Mouse (Mus musculus): ENCODE data around the gene Col4a1. TPM values are rescaled to one million over a fixed set of nuclear protein-coding genes. Genes with fewer than 3 reads are reported as not detected.

Col4a1 gene
- polyA plus RNA-seq, 1 experiment = 0.24 TPM

DNA sequence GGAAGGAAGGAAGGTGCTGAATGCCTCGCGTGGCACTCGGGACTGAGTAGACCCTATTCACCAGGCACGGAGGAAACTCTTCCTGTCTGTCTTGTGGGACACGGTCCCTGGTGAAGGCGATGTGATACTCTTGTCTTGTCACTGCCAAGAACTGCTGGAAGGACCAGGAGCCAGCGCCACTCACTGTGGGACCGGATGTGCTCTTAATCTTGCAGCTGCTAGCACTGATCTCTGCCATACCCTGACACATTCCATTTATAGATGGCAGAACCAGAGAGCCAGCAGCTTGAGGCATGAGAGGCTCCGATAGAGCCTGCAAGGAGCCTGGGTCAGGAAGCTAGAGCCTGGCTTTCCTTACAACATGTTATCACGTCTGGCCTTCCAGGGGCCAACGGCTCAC, 36.0 kb upstream of the Col4a1 start:
- Histone ChIP-seq H3K9me3 (ENCODE audit: control insufficient read depth, low read length) (no peaks in the 10 kb centered on the region), H3K36me3 (ENCODE audit: control insufficient read depth) (no peaks in the 10 kb centered on the region), H3K4me3 (replicated peaks) (no peak overlapping the region), H3K4me1 (ENCODE audit: control insufficient read depth) (no peaks in the 10 kb centered on the region), H3K27me3 (ENCODE audit: control insufficient read depth) (no peaks in the 10 kb centered on the region)
- TF ChIP-seq TAL1 (IDR thresholded peaks at IDR 0.05; ENCODE audit: low read length) (no peak), GATA1 (IDR thresholded peaks at IDR 0.05; ENCODE audit: low read length) (no peak)

DNA sequence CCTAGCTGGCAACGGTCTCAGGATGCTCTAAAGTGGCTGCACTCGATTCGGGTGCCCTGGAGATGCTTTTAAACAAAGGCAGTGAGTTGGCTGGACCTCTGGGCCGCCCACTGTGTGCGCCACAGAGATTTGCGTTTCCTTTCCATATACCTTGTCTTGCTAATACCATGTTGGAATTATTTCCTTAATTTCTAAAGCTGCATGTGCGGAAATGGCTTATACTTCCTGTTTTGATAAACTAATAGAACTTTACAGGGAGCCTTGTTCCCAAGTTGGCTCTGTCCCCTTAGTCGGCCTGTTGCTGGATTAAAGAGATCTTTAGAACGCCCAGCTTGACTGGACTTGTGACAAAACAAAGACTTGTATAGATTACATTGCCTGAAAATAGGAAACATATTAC, 35.1 kb upstream of the Col4a1 start:
- H3K36me3 ChIP-seq (ENCODE audit: control insufficient read depth) = no peaks in the 10 kb centered on the region
- no peak overlapping the region for H3K4me3 ChIP-seq (replicated peaks)
- no peaks in the 10 kb centered on the region for H3K9me3 ChIP-seq (ENCODE audit: control insufficient read depth, low read length)
- H3K4me1 ChIP-seq (ENCODE audit: control insufficient read depth) = no peaks in the 10 kb centered on the region
- TF ChIP-seq GATA1 (IDR thresholded peaks at IDR 0.05; ENCODE audit: low read length) = no peak
- no peak for TF ChIP-seq TAL1 (IDR thresholded peaks at IDR 0.05; ENCODE audit: low read length)
- H3K27me3 ChIP-seq (ENCODE audit: control insufficient read depth) = no peaks in the 10 kb centered on the region

DNA sequence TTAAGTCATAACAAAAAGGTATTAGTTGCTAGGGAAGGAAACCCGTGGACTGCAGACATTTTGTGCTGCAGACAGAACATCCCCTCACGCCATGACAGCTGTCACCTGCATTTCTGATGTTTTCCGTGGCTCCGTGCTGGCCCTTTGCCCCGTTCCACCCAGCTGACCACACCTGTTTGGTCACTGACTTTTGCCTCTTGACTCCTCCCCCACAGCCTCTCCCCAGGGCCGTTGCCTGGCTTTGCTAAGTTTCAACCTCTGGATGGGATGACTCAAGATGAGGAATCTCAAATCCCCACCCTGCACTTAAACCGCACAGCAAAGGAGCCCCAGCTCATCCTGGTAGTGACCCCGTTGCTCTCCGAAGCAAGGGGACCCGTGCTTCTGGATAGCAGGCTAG, 33.6 kb upstream of the Col4a1 start:
- no peaks in the 10 kb centered on the region for H3K27me3 ChIP-seq (ENCODE audit: control insufficient read depth)
- no peaks in the 10 kb centered on the region for H3K9me3 ChIP-seq (ENCODE audit: control insufficient read depth, low read length)
- no peaks in the 10 kb centered on the region for H3K4me1 ChIP-seq (ENCODE audit: control insufficient read depth)

DNA sequence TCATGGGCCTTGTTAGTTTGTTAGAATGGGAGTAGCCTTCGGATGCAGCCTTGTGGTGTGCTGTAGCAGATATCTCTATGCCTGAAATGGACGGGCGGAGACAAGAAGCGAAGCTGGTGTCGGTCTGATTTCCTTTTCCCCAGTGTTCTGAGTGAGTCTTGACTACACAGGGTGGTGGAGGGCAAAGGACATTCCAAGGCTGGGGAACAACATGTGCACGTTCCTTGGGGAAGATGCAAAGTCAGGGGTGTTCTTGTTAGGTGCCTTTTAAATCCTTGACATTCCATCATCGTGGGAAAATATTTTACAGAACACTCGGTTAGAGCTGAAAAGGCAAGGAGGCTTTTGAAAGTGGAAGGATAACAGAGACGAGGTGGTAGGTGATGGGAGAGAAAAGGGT, 31.8 kb upstream of the Col4a1 start:
- TF ChIP-seq GATA1 (IDR thresholded peaks at IDR 0.05; ENCODE audit: low read length) = no peak
- no peak for TF ChIP-seq TAL1 (IDR thresholded peaks at IDR 0.05; ENCODE audit: low read length)
- no peaks in the 10 kb centered on the region for H3K27me3 ChIP-seq (ENCODE audit: control insufficient read depth)
- H3K9me3 ChIP-seq (ENCODE audit: control insufficient read depth, low read length) = no peaks in the 10 kb centered on the region
- H3K4me1 ChIP-seq (ENCODE audit: control insufficient read depth) = no peaks in the 10 kb centered on the region
- H3K4me3 ChIP-seq (replicated peaks) = no peak overlapping the region
- H3K36me3 ChIP-seq (ENCODE audit: control insufficient read depth) = no peaks in the 10 kb centered on the region

More for the DNA sequence above, 33.6 kb upstream of the Col4a1 start:
- H3K36me3 ChIP-seq (ENCODE audit: control insufficient read depth) = no peaks in the 10 kb centered on the region
- no peak overlapping the region for H3K4me3 ChIP-seq (replicated peaks)
- TF ChIP-seq GATA1 (IDR thresholded peaks at IDR 0.05; ENCODE audit: low read length) (no peak), TAL1 (IDR thresholded peaks at IDR 0.05; ENCODE audit: low read length) (no peak)

DNA sequence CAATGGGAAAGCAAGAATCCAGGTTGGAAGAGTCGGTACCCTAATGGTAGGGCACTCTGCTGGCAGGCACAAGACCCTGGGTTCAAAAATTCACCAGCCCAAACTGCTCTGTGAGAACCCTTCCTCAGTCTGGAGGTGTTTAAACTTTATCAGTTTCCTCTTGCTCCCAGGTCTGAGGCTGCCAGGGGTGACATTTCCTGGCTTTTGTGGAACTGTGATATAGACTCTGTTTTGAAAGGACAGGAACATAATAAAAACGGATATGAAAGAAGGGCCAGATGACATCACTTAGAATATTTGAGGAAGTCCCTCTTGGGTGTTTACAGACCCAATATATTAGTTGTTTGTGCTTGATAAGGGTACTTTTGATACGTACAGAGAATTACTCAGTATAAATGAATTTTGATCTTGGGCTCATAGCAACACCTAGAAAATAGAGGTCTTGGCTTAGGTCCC, 28.5 kb upstream of the Col4a1 start:
- H3K27me3 ChIP-seq (ENCODE audit: control insufficient read depth) = no peaks in the 10 kb centered on the region
- TF ChIP-seq TAL1 (IDR thresholded peaks at IDR 0.05; ENCODE audit: low read length) (no peak), GATA1 (IDR thresholded peaks at IDR 0.05; ENCODE audit: low read length) (no peak)

DNA sequence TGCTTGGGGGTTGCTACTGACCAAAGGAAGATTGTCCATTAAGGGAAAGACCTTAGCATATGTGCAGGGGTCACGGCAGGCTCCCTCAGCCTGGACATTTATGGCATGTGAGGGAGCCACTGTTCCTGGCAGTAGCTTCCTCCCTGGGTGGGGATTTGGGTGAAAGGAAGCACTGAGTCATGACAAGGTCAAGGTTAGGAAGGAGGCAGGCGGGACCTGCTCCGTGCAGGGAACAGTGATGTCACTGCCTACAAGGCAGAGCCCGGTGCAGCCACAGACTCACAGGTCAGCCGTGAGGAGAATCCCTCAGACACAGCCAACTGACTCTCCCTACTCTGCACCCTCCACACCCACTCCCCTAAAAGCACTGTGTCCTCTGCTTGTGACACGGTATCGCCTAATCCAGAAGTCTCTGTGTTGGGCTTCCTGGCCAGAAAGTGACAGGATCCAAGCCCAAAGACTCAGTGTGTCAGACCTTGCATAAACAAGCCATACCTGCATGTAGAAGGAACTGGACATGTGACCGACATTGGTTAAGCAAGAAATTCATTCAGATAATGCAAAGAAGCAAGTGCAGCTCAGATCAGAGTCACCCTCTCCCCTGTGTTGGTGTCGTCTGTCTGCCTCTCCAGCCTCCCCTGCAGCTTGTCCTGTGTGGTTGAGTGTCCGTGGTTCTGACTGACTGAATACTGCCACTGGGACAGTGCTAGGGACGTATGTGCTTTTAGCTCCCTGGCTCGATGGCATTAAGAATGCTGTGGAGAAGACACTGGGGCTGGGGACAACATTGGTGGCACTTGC, 27.9 kb upstream of the Col4a1 start:
- TF ChIP-seq GATA1 (IDR thresholded peaks at IDR 0.05; ENCODE audit: low read length) (no peak), TAL1 (IDR thresholded peaks at IDR 0.05; ENCODE audit: low read length) (no peak)
- no peaks in the 10 kb centered on the region for H3K36me3 ChIP-seq (ENCODE audit: control insufficient read depth)
- no peaks in the 10 kb centered on the region for H3K9me3 ChIP-seq (ENCODE audit: control insufficient read depth, low read length)
- no peaks in the 10 kb centered on the region for H3K27me3 ChIP-seq (ENCODE audit: control insufficient read depth)
- no peaks in the 10 kb centered on the region for H3K4me1 ChIP-seq (ENCODE audit: control insufficient read depth)
- no peak overlapping the region for H3K4me3 ChIP-seq (replicated peaks)

More for the DNA sequence above, 28.5 kb upstream of the Col4a1 start:
- Histone ChIP-seq H3K9me3 (ENCODE audit: control insufficient read depth, low read length) (no peaks in the 10 kb centered on the region), H3K36me3 (ENCODE audit: control insufficient read depth) (no peaks in the 10 kb centered on the region), H3K4me1 (ENCODE audit: control insufficient read depth) (no peaks in the 10 kb centered on the region), H3K4me3 (replicated peaks) (no peak overlapping the region)

DNA sequence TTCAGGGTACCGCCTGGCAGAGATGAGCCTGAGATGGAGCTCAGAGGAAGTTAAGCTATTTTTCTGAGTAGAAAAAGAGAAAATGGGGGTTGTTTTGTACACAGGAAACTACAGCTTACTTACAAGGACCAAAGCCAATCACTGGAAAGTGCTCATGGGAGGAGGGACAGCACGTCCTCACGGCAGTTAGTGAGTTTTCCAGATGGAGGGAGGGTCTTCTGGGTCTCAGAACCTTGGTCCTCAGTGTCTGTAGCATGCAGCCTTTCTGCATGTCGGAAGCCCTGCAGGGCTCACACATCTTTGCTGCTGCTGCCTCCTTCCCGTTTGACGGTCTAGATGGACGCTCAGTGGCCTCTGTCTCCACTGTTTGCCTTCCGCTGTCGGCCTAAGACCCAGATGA, 25.9 kb upstream of the Col4a1 start:
- no peaks in the 10 kb centered on the region for H3K4me1 ChIP-seq (ENCODE audit: control insufficient read depth)
- no peak overlapping the region for H3K4me3 ChIP-seq (replicated peaks)
- no peak for TF ChIP-seq TAL1 (IDR thresholded peaks at IDR 0.05; ENCODE audit: low read length)
- no peak for TF ChIP-seq GATA1 (IDR thresholded peaks at IDR 0.05; ENCODE audit: low read length)
- H3K27me3 ChIP-seq (ENCODE audit: control insufficient read depth) = no peaks in the 10 kb centered on the region
- H3K9me3 ChIP-seq (ENCODE audit: control insufficient read depth, low read length) = no peaks in the 10 kb centered on the region
- no peaks in the 10 kb centered on the region for H3K36me3 ChIP-seq (ENCODE audit: control insufficient read depth)

DNA sequence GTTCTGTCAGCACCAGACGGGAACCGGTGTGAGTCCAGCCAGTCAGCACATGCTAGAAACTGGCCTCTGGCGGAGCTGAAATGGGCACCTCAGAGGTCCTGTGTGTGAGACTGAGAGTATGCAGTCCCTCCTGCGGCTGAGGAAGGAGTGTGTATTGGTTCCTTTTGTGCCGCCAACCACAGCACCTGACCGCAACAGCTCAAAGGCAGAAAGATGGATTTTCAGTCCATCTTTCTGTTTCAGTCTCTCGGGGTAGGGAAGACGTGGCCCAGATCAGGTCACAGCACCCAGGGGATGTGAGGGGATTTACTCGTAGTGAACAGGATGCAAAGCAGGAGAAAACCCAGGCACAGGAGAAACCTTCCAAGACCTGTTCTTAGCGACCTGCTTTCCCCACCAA, 25.0 kb upstream of the Col4a1 start:
- no peaks in the 10 kb centered on the region for H3K4me1 ChIP-seq (ENCODE audit: control insufficient read depth)
- H3K9me3 ChIP-seq (ENCODE audit: control insufficient read depth, low read length) = no peaks in the 10 kb centered on the region
- H3K4me3 ChIP-seq (replicated peaks) = no peak overlapping the region
- TF ChIP-seq TAL1 (IDR thresholded peaks at IDR 0.05; ENCODE audit: low read length) (no peak), GATA1 (IDR thresholded peaks at IDR 0.05; ENCODE audit: low read length) (no peak)
- no peaks in the 10 kb centered on the region for H3K36me3 ChIP-seq (ENCODE audit: control insufficient read depth)
- no peaks in the 10 kb centered on the region for H3K27me3 ChIP-seq (ENCODE audit: control insufficient read depth)

DNA sequence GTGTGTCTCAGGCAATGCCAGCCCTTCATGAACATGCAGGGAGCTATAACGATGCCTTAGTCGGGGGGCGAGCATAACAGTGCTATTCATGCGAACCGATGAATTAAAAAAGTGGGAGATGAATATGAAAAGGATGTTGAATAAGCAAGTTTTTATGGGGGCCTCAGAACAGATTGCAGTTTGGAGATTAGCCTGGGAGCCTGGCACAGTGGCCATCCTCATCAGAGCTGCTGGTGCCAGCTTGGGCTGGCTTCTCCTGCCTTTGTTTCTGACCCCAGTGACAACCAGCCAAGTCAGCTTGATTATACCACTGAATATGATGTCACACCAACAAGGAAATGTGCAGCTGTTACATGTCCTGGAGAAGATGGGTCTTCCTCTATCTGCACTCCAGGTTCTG, 23.7 kb upstream of the Col4a1 start:
- no peaks in the 10 kb centered on the region for H3K27me3 ChIP-seq (ENCODE audit: control insufficient read depth)
- no peaks in the 10 kb centered on the region for H3K36me3 ChIP-seq (ENCODE audit: control insufficient read depth)
- H3K9me3 ChIP-seq (ENCODE audit: control insufficient read depth, low read length) = no peaks in the 10 kb centered on the region
- TF ChIP-seq TAL1 (IDR thresholded peaks at IDR 0.05; ENCODE audit: low read length) (no peak), GATA1 (IDR thresholded peaks at IDR 0.05; ENCODE audit: low read length) (no peak)
- H3K4me1 ChIP-seq (ENCODE audit: control insufficient read depth) = no peaks in the 10 kb centered on the region
- no peak overlapping the region for H3K4me3 ChIP-seq (replicated peaks)

Measured in erythroblast, embryonic 14.5 days (primary cell).